Comparison of ENCODE assay signal across 21 mouse cellular contexts in the genomic region with DNA sequence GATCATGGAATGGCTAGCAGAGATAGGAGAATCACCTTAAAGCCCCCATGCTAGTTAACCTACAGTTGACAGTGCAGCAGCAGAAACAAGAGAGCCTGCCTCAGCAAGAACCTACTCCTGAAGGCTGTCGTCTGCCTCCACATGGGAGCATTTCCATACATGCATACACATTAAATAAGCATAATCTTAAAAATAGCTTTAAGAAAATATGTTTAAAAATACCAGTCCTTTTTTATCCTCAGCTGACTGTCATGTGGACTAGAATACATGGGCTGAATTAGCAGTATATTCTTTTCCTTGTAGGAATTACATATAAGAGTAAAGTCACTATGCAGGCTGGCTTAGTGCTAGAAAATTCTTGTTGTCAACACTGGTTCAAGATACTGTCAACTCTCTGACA.
A peak's percentile ranks its signal among the peaks of the same experiment; 100 is the strongest.
DNase-seq lines count a peak whose midpoint lies in the region; ATAC-seq and TF ChIP-seq lines count a peak whose summit lies in the region.
"Had no signal": no experiment of that assay in that cellular context is flagged by ENCODE, and none has a peak within 500 bp of the region (broad histone marks: within the 10 kb centered on the region; RNA-seq: fewer than 3 reads in every experiment).

No protein-coding gene starts in this region.

- peak; percentile 25 for DNase-seq in forebrain, postnatal 0 days
- no peak for DNase-seq in forebrain, embryonic 10.5 days (ENCODE audit: extremely low spot score, low spot score)
- DNase-seq in left cerebral cortex, adult 11 months (ENCODE audit: low spot score), result peak; percentile 13
- DNase-seq in left cerebral cortex, adult 18-20 months (ENCODE audit: low spot score in 2 of 2), result no peak
- DNase-seq in brain, adult 2 months (ENCODE audit: low read depth, low spot score), result peak; percentile 59
- DNase-seq in telencephalon, adult 2 months (ENCODE audit: low read depth, low spot score), result peak; percentile 54
- DNase-seq: adrenal gland, adult 2 months; adrenal gland, postnatal 25 days; cerebellum, adult 11 months; embryo, embryonic 11 days; gastrocnemius, postnatal 10 days; heart, adult 18-20 months; heart, postnatal 10 days; heart, postnatal 4 days had no signal

- H3K4me1 ChIP-seq in forebrain, postnatal 0 days (ENCODE audit: insufficient read depth), result no peaks in the 10 kb centered on the region
- no peaks in the 10 kb centered on the region for H3K4me1 ChIP-seq in forebrain, embryonic 10.5 days
- H3K4me1 ChIP-seq: embryonic facial prominence, embryonic 15.5 days; hindbrain, embryonic 12.5 days had no signal

- no peaks in the 10 kb centered on the region for H3K9me3 ChIP-seq in forebrain, postnatal 0 days (ENCODE audit: low read length)
- H3K9me3 ChIP-seq in forebrain, embryonic 10.5 days, result no peaks in the 10 kb centered on the region
- H3K9me3 ChIP-seq: embryonic facial prominence, embryonic 15.5 days; heart, embryonic 10.5 days; hindbrain, embryonic 12.5 days had no signal

- no peaks in the 10 kb centered on the region for H3K36me3 ChIP-seq in forebrain, postnatal 0 days (ENCODE audit: insufficient read depth)
- H3K36me3 ChIP-seq in forebrain, embryonic 10.5 days (replicated peaks), result peaks cover 17% of the 10 kb centered on the region
- H3K36me3 ChIP-seq: heart, embryonic 10.5 days had no signal

- ATAC-seq in forebrain, postnatal 0 days, result peak; percentile 50
- ATAC-seq: hindbrain, embryonic 16.5 days; inflammation-experienced regulatory T-cells, adult 6 months; intestine, postnatal 0 days had no signal

- no peak overlapping the region for H3K4me2 ChIP-seq in forebrain, postnatal 0 days (ENCODE audit: low read depth)
- H3K4me2 ChIP-seq: embryonic facial prominence, embryonic 15.5 days; hindbrain, embryonic 12.5 days had no signal

- no peak for TF ChIP-seq CTCF in forebrain, postnatal 0 days (IDR thresholded peaks at IDR 0.05; ENCODE audit: low read depth)

- H3K9ac ChIP-seq in forebrain, postnatal 0 days, result no peak overlapping the region
- H3K9ac ChIP-seq: embryonic facial prominence, embryonic 15.5 days; hindbrain, embryonic 12.5 days had no signal

- no peak overlapping the region for H3K27ac ChIP-seq in forebrain, postnatal 0 days (ENCODE audit: low read depth, low read length)
- no peak overlapping the region for H3K27ac ChIP-seq in forebrain, embryonic 10.5 days
- H3K27ac ChIP-seq: embryonic facial prominence, embryonic 15.5 days; heart, embryonic 10.5 days; hindbrain, embryonic 12.5 days had no signal

- H3K4me3 ChIP-seq in forebrain, postnatal 0 days (ENCODE audit: low read depth, low read length), result no peak overlapping the region
- H3K4me3 ChIP-seq in forebrain, embryonic 10.5 days, result no peak overlapping the region
- H3K4me3 ChIP-seq: embryonic facial prominence, embryonic 15.5 days; erythroblast, embryonic 14.5 days; heart, embryonic 10.5 days; hindbrain, embryonic 12.5 days had no signal

- 43% methylated on average over 1 of the region's 1 CpGs for WGBS in forebrain, postnatal 0 days
- WGBS in forebrain, embryonic 10.5 days, result 92% methylated on average over 1 of the region's 1 CpGs

- H3K27me3 ChIP-seq in forebrain, postnatal 0 days (ENCODE audit: insufficient read depth, low read length), result no peaks in the 10 kb centered on the region
- no peaks in the 10 kb centered on the region for H3K27me3 ChIP-seq in forebrain, embryonic 10.5 days (ENCODE audit: poor library complexity, severe bottlenecking)
- H3K27me3 ChIP-seq: embryonic facial prominence, embryonic 15.5 days; hindbrain, embryonic 12.5 days had no signal

Comparison
In these comparisons a context has a peak if more than half of its experiments do, and no peak if none do; other contexts are left out.
1. DNase-seq: peak in forebrain, postnatal 0 days (single experiment), left cerebral cortex, adult 11 months (single experiment), brain, adult 2 months (single experiment) and telencephalon, adult 2 months (single experiment); none in forebrain, embryonic 10.5 days (single experiment) and left cerebral cortex, adult 18-20 months (0 of 2).